Mouse (Mus musculus): ENCODE measurements at regions not wholly inside any gene's neighbourhood (a gene's known extent, or its start where the extent isn't known, plus 50 kb on each side); places are given as distances from the start of the nearest gene placed in this dataset.

GRCm38 (mm10) chr2:117048290-117048730 lies 72.9 kb upstream of the Spred1 start:
- Histone ChIP-seq H3K4me3 (ENCODE audit: low read depth, low read length) (no peak overlapping the region), H3K27ac (ENCODE audit: low read depth) (no peak overlapping the region), H3K4me2 (ENCODE audit: low read depth, low read length) (no peak overlapping the region), H3K9ac (replicated peaks) (no peak overlapping the region), H3K4me1 (ENCODE audit: insufficient read depth) (no peaks in the 10 kb centered on the region), H3K36me3 (replicated peaks; ENCODE audit: insufficient read depth, low read length) (no peaks in the 10 kb centered on the region), H3K9me3 (ENCODE audit: low read length) (0 out of 2 replicates have a peak, but pooled peaks cover 2% of the 10 kb centered on the region), H3K27me3 (ENCODE audit: insufficient read depth, low read length) (no peaks in the 10 kb centered on the region)
- WGBS (ENCODE audit: insufficient replicate concordance), result 48% methylated on average over 5 of the region's 5 CpGs
- DNase-seq (no peak), ATAC-seq (no peak)
- TF ChIP-seq CTCF (IDR thresholded peaks at IDR 0.05; ENCODE audit: low read depth) (no peak), EP300 (IDR thresholded peaks at IDR 0.05; ENCODE audit: low read depth) (no peak)

- H3K27ac ChIP-seq (ENCODE audit: low read depth), result no peak overlapping the region
- H3K36me3 ChIP-seq (replicated peaks; ENCODE audit: insufficient read depth, low read length), result no peaks in the 10 kb centered on the region
- no peak overlapping the region for H3K9ac ChIP-seq (replicated peaks)
- no peaks in the 10 kb centered on the region for H3K4me1 ChIP-seq (ENCODE audit: insufficient read depth)
- ATAC-seq (no peak), DNase-seq (no peak)
- H3K4me2 ChIP-seq (ENCODE audit: low read depth, low read length), result no peak overlapping the region
- H3K27me3 ChIP-seq (ENCODE audit: insufficient read depth, low read length), result no peaks in the 10 kb centered on the region
- TF ChIP-seq CTCF (IDR thresholded peaks at IDR 0.05; ENCODE audit: low read depth), result no peak
- H3K4me3 ChIP-seq (ENCODE audit: low read depth, low read length), result no peak overlapping the region
- 71% methylated on average over 2 of the region's 2 CpGs for WGBS (ENCODE audit: insufficient replicate concordance)
- 0 out of 2 replicates have a peak, but pooled peaks cover 2% of the 10 kb centered on the region for H3K9me3 ChIP-seq (ENCODE audit: low read length)
Measured at GRCm38 (mm10) chr2:117050061-117050460, 71.1 kb upstream of the Spred1 start.

GRCm38 (mm10) chr2:117064126-117064525 lies 57.0 kb upstream of the Spred1 start:
- ATAC-seq, result no peak
- Histone ChIP-seq H3K27ac (ENCODE audit: low read depth) (no peak overlapping the region), H3K4me3 (ENCODE audit: low read depth, low read length) (no peak overlapping the region), H3K4me1 (ENCODE audit: insufficient read depth) (no peaks in the 10 kb centered on the region), H3K36me3 (replicated peaks; ENCODE audit: insufficient read depth, low read length) (no peaks in the 10 kb centered on the region), H3K4me2 (ENCODE audit: low read depth, low read length) (no peak overlapping the region), H3K9ac (replicated peaks) (no peak overlapping the region), H3K27me3 (ENCODE audit: insufficient read depth, low read length) (no peaks in the 10 kb centered on the region), H3K9me3 (ENCODE audit: low read length) (no peaks in the 10 kb centered on the region)
- WGBS (ENCODE audit: insufficient replicate concordance), result 83% methylated on average over 2 of the region's 2 CpGs
- no peak for TF ChIP-seq CTCF (IDR thresholded peaks at IDR 0.05; ENCODE audit: low read depth)
- TF ChIP-seq EP300 (IDR thresholded peaks at IDR 0.05; ENCODE audit: low read depth), result no peak
- DNase-seq, result no peak

- H3K4me2 ChIP-seq (ENCODE audit: low read depth, low read length), result no peak overlapping the region
- ATAC-seq (no peak), DNase-seq (no peak)
- no peak for TF ChIP-seq EP300 (IDR thresholded peaks at IDR 0.05; ENCODE audit: low read depth)
- no peak for TF ChIP-seq CTCF (IDR thresholded peaks at IDR 0.05; ENCODE audit: low read depth)
- no peak overlapping the region for H3K4me3 ChIP-seq (ENCODE audit: low read depth, low read length)
- no peaks in the 10 kb centered on the region for H3K4me1 ChIP-seq (ENCODE audit: insufficient read depth)
- WGBS (ENCODE audit: insufficient replicate concordance), result 64% methylated on average over 6 of the region's 6 CpGs
- no peak overlapping the region for H3K27ac ChIP-seq (ENCODE audit: low read depth)
- H3K36me3 ChIP-seq (replicated peaks; ENCODE audit: insufficient read depth, low read length), result no peaks in the 10 kb centered on the region
- no peak overlapping the region for H3K9ac ChIP-seq (replicated peaks)
- no peaks in the 10 kb centered on the region for H3K27me3 ChIP-seq (ENCODE audit: insufficient read depth, low read length)
- no peaks in the 10 kb centered on the region for H3K9me3 ChIP-seq (ENCODE audit: low read length)
Measured at GRCm38 (mm10) chr2:117070348-117070747, 50.8 kb upstream of the Spred1 start.

GRCm38 (mm10) chr2:117071098-117071497 lies 50.1 kb upstream of the Spred1 start:
- Histone ChIP-seq H3K27me3 (ENCODE audit: insufficient read depth, low read length) (no peaks in the 10 kb centered on the region), H3K4me3 (ENCODE audit: low read depth, low read length) (no peak overlapping the region), H3K36me3 (replicated peaks; ENCODE audit: insufficient read depth, low read length) (no peaks in the 10 kb centered on the region), H3K27ac (ENCODE audit: low read depth) (no peak overlapping the region), H3K9me3 (ENCODE audit: low read length) (no peaks in the 10 kb centered on the region), H3K9ac (replicated peaks) (no peak overlapping the region), H3K4me2 (ENCODE audit: low read depth, low read length) (no peak overlapping the region), H3K4me1 (ENCODE audit: insufficient read depth) (no peaks in the 10 kb centered on the region)
- DNase-seq (no peak), ATAC-seq (no peak)
- no peak for TF ChIP-seq CTCF (IDR thresholded peaks at IDR 0.05; ENCODE audit: low read depth)
- TF ChIP-seq EP300 (IDR thresholded peaks at IDR 0.05; ENCODE audit: low read depth), result no peak
